Mouse (Mus musculus) brain, embryonic 14.5 days (tissue): ENCODE data around the gene Casz1.

Experiments
- CTCF ChIP-seq: fragments of 200-500 bp; IDR thresholded peaks from 2 replicates; pipeline ENCODE4 v1.5.1; 2012; ENCODE audit warnings: inconsistent platforms, mild to moderate bottlenecking, moderate library complexity, borderline replicate concordance; ENCODE audit not compliant: insufficient read depth, insufficient read length; ENCODE audit errors: extremely low read depth
- POLR2A ChIP-seq: fragments of 200-500 bp; IDR thresholded peaks from 2 replicates; pipeline ENCODE4 v1.6.1; 2012; ENCODE audit warnings: mild to moderate bottlenecking, inconsistent platforms, borderline replicate concordance; ENCODE audit not compliant: poor library complexity, insufficient read depth, insufficient read length, severe bottlenecking; ENCODE audit errors: extremely low read depth

- TF ChIP-seq CTCF (no peak), POLR2A (no peak)
Measured at GRCm38 (mm10) chr4:148885921-148886540, 81.8 kb downstream of the Casz1 start.
